Mouse (Mus musculus) CH12.LX (cell line): ENCODE measurements around the gene H2-Oa. TPM values are rescaled to one million over a fixed set of nuclear protein-coding genes. Genes with fewer than 3 reads are reported as not detected.

ENCODE experiments used
- DNase-seq: peaks from one replicate; pipeline ENCODE4 v3.0.0-alpha.2; 2013; ENCODE audit errors: extremely low read depth
- H3K27ac ChIP-seq: 2 replicates; pipeline ENCODE4 v1.5.1; 2012; ENCODE audit warnings: low read depth, mild to moderate bottlenecking, control low read depth, moderate library complexity; ENCODE audit not compliant: insufficient read depth
- H3K27me3 ChIP-seq: replicated peaks from 2 replicates; pipeline ENCODE3; 2012; ENCODE audit warnings: inconsistent platforms
- H3K36me3 ChIP-seq, 2 experiments: replicated peaks in 1 of 2; 2 replicates each; pipeline versions ENCODE3 to v1.6.1; 2012; ENCODE audit warnings: inconsistent platforms in 1 of 2, low read length in 1 of 2, mild to moderate bottlenecking in 1 of 2, mixed read lengths in 1 of 2, moderate library complexity in 1 of 2; ENCODE audit not compliant: control insufficient read depth in 1 of 2, insufficient read depth in 1 of 2
- H3K4me1 ChIP-seq, 2 experiments: 2 replicates each; pipeline ENCODE4 v1.6.1; 2012; ENCODE audit warnings: inconsistent platforms in 1 of 2, moderate library complexity in 1 of 2; ENCODE audit not compliant: insufficient read depth in 2 of 2, control insufficient read depth in 1 of 2
- H3K4me2 ChIP-seq: 2 replicates; pipeline ENCODE4 v1.6.1; 2012; ENCODE audit warnings: low read depth, mild to moderate bottlenecking, control low read depth; ENCODE audit not compliant: poor library complexity, insufficient read depth, severe bottlenecking
- H3K4me3 ChIP-seq, 3 experiments: fragments of 150-350 bp in 1 of 3; sonication (generic) in 1 of 3; replicated peaks in 1 of 3; 2 replicates each; pipeline versions ENCODE3 to v1.5.1; 2011 to 2012; ENCODE audit warnings: low read depth in 2 of 3, low read length in 2 of 3, mild to moderate bottlenecking in 2 of 3, moderate library complexity in 2 of 3, control low read depth in 1 of 3, improper control_type of control experiment in 1 of 3, inconsistent platforms in 1 of 3, mixed read lengths in 1 of 3; ENCODE audit not compliant: poor library complexity in 1 of 3
- H3K79me2 ChIP-seq: replicated peaks from 2 replicates; pipeline ENCODE4 v1.6.1; 2012; ENCODE audit warnings: mild to moderate bottlenecking, moderate library complexity; ENCODE audit not compliant: control insufficient read depth, poor library complexity, insufficient read depth, severe bottlenecking; ENCODE audit errors: extremely low read depth
- H3K9ac ChIP-seq: 2 replicates; pipeline ENCODE4 v1.6.1; 2012; ENCODE audit warnings: low read depth, mild to moderate bottlenecking, control low read depth, moderate library complexity; ENCODE audit not compliant: insufficient read depth
- H3K9me3 ChIP-seq: replicated peaks from 2 replicates; pipeline ENCODE3; 2012; ENCODE audit warnings: low read length, inconsistent platforms, mixed read lengths
- CTCF ChIP-seq, 2 experiments: IDR thresholded peaks in 1 of 2; conservative IDR thresholded peaks in 1 of 2; 2 replicates each; pipeline ENCODE4 v1.5.1; 2011 to 2012; ENCODE audit warnings: low read depth in 2 of 2, low read length in 2 of 2, improper control_type of control experiment in 1 of 2, inconsistent platforms in 1 of 2, mild to moderate bottlenecking in 1 of 2, moderate library complexity in 1 of 2
- MAFK ChIP-seq: IDR thresholded peaks from 2 replicates; pipeline ENCODE4 v1.6.1; 2011; ENCODE audit warnings: low read length, improper control_type of control experiment; ENCODE audit not compliant: insufficient replicate concordance
- PAX5 ChIP-seq: IDR thresholded peaks from 2 replicates; pipeline ENCODE4 v1.6.1; 2012; ENCODE audit warnings: low read length, inconsistent platforms, mixed read lengths
- POLR2A ChIP-seq: IDR thresholded peaks from 2 replicates; pipeline ENCODE4 v1.6.1; 2011; ENCODE audit warnings: low read depth, mild to moderate bottlenecking, improper control_type of control experiment, low read length
- POLR2AphosphoS2 ChIP-seq: IDR thresholded peaks from 2 replicates; pipeline ENCODE4 v1.6.1; 2011; ENCODE audit warnings: low read depth, low read length, improper control_type of control experiment
- RAD21 ChIP-seq: IDR thresholded peaks from 2 replicates; pipeline ENCODE4 v1.6.1; 2011; ENCODE audit warnings: low read depth, mild to moderate bottlenecking, low read length, improper control_type of control experiment, moderate library complexity
- RCOR1 ChIP-seq: conservative IDR thresholded peaks from 2 replicates; pipeline ENCODE4 v1.6.1; 2012; ENCODE audit warnings: low read depth, mild to moderate bottlenecking, inconsistent platforms, low read length, improper control_type of control experiment
- SMC3 ChIP-seq: IDR thresholded peaks from 2 replicates; pipeline ENCODE4 v1.6.1; 2011; ENCODE audit warnings: low read depth, low read length, improper control_type of control experiment
- ZMIZ1 ChIP-seq: IDR thresholded peaks from 2 replicates; pipeline ENCODE4 v1.6.1; 2012; ENCODE audit warnings: low read depth, mild to moderate bottlenecking, inconsistent platforms, low read length, improper control_type of control experiment
- dilution Hi-C: fragments of 300-500 bp; cut with MboI; formaldehyde crosslinking; loops from 2 replicates; pipeline ENCODE4 v1.14.3; 2020; ENCODE audit warnings: low sequenced_read_pairs; ENCODE audit not compliant: extremely low pct_unique_long_range_greater_than_20kb, extremely low pct_ligation_motif_present
- in situ Hi-C: fragments of 300-500 bp; cut with MboI; formaldehyde crosslinking; loops from 3 replicates; pipeline ENCODE4 v1.14.3; 2019; ENCODE audit warnings: low sequenced_read_pairs, low pct_ligation_motif_present, low pct_unique_long_range_greater_than_20kb, mixed read lengths
- polyA plus RNA-seq: library from polyadenylated mRNA; unstranded; fragments of >175 nt; gene quantifications from 2 replicates; pipeline ENCODE4 v1.2.1, GENCODE M21; 2012; ENCODE audit warnings: low read depth; ENCODE audit not compliant: insufficient read length
- total RNA-seq, 2 experiments: library from RNA; depleted of rRNA; stranded (reverse); fragments of 300-350 nt in 1 of 2; fragments of >200 nt in 1 of 2; gene quantifications; 2 replicates each; pipeline ENCODE4 v1.2.3; 2012 to 2014

The H2-Oa gene
- total and polyA plus RNA-seq, 3 experiments, result 21.5 to 42.7 (median 40.4) TPM

DNA sequence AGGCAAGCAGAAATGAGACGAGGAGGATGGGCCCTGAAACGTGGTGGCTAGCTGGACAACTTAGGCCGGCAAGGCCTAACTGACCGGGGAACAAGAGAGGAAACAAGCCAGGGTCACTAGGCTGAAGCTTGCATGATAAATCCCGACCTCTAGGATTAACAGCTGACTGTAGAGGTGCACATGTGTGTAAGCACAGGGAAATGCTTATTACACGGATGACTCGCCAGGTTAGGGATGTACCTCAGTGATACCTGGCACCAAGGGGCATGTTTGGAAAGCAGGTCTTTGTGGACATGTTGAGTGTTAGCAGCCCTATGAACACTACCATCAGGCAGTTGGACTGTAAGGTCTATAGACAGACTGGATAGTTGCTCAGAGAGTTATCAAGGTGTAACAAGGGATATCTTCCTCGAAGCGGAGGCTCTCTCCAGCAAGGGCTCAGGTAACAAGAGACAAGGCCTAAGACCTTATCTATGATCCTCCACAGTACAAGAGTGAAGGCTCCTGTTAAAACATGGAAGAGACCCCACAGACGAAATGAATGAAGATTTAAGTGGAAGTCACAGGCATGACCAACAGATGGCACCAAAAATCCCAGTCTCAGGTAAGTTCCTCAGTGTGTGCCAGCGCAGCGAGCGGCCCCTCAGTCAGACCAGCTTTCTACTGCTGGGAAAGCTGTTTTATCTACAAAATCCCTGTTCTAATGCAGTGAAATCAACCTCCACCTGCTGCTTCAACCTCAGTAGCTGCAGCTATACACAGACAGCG, 17.1 kb downstream of the H2-Oa start:
- no peak for DNase-seq
- Histone ChIP-seq H3K4me1 (peaks cover 5 to 22% of the 10 kb centered on the region in 2 experiments), H3K79me2 (peaks cover 4% of the 10 kb centered on the region), H3K4me2 (no peak overlapping the region), H3K9me3 (peaks cover 4% of the 10 kb centered on the region), H3K4me3 (no peak overlapping the region), H3K27ac (no peak overlapping the region), H3K27me3 (no peaks in the 10 kb centered on the region), H3K9ac (no peak overlapping the region), H3K36me3 (peaks cover 32 to 53% of the 10 kb centered on the region in 2 experiments)
- dilution Hi-C loops (no loop called here), in situ Hi-C loops (no loop called here)
- peak; percentile 21 for TF ChIP-seq RAD21
- no peak for TF ChIP-seq MAFK
- peak; percentile 39 for TF ChIP-seq SMC3
- TF ChIP-seq CTCF (conservative IDR thresholded peaks at IDR 0.05 in 1 of 2, IDR thresholded peaks at IDR 0.05 in 1 of 2; ENCODE audit: low read depth in 2 of 2, low read length in 2 of 2), result peak in 1 of 2 experiments; percentile 56; a peak in 2 of 4 replicates

DNA sequence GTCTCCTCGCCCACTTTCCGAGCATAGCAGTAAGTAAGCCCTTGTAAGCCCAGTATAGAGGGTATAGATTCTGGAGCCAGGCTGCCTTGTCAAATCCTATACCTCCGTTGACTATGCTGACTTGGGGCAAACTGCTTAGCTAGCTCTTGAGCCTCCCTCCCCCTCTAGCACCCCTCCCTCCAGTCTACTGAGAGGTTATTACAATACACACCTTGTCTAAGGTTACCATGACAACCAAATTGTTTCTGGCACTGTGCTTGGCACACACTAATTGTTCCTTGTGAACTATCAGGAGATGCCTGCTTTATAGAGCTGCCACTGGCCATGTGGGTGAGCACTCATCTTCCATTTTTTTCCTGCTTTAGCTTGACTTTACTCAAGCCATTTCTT, 17.7 kb downstream of the H2-Oa start:
- H3K9me3 ChIP-seq, result peaks cover 2% of the 10 kb centered on the region
- no peak overlapping the region for H3K9ac ChIP-seq
- in situ Hi-C loops, result no loop called here
- dilution Hi-C loops, result no loop called here
- peaks cover 38 to 59% of the 10 kb centered on the region in 2 experiments for H3K36me3 ChIP-seq
- H3K27ac ChIP-seq, result no peak overlapping the region
- H3K4me2 ChIP-seq, result no peak overlapping the region
- peaks cover 7 to 23% of the 10 kb centered on the region in 2 experiments for H3K4me1 ChIP-seq
- peaks cover 9% of the 10 kb centered on the region for H3K79me2 ChIP-seq
- no peaks in the 10 kb centered on the region for H3K27me3 ChIP-seq
- DNase-seq, result no peak
- H3K4me3 ChIP-seq, result no peak overlapping the region
- TF ChIP-seq POLR2AphosphoS2 (0 out of 2 replicates have a peak, but pooled peaks have one; percentile 7), ZMIZ1 (peak; percentile 40; the same call in 1 of the 2 replicates), RCOR1 (no peak), POLR2A (no peak)

DNA sequence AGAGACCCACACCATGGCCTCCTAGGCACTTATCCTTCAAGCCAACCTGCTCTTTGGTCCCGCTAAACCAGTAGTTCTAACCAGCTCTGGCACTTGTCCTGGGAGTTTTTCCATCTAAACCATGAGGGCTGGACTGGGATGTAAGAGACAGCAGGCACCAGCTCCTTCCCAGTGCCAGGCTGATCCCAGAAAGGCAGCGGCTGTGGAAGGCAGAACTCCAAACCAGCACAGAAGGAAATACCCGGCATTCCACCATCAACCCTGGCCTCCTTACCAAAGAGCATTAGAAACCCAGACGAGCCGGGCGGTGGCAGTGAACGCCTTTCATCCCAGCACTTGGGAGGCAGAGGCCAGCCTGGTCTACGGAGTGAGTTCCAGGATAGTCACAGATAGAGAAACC, 18.2 kb downstream of the H2-Oa start:
- TF ChIP-seq PAX5 (no peak), POLR2AphosphoS2 (0 out of 2 replicates have a peak, but pooled peaks have one; percentile 18)
- no peak overlapping the region for H3K4me3 ChIP-seq
- no peak overlapping the region for H3K4me2 ChIP-seq
- H3K4me1 ChIP-seq, result peaks cover 10 to 26% of the 10 kb centered on the region in 2 experiments
- H3K79me2 ChIP-seq, result peaks cover 14% of the 10 kb centered on the region
- no peak for DNase-seq
- H3K9ac ChIP-seq, result no peak overlapping the region
- H3K27ac ChIP-seq, result no peak overlapping the region
- peaks cover 43 to 64% of the 10 kb centered on the region in 2 experiments for H3K36me3 ChIP-seq
- in situ Hi-C loops, result no loop called here
- no peaks in the 10 kb centered on the region for H3K27me3 ChIP-seq
- dilution Hi-C loops, result no loop called here
- H3K9me3 ChIP-seq, result peaks cover 2% of the 10 kb centered on the region
